Mouse (Mus musculus) thymus, postnatal 0 days (tissue): ENCODE measurements around the gene Yipf3. TPM values are rescaled to one million over a fixed set of nuclear protein-coding genes. Genes with fewer than 3 reads are reported as not detected.

Experiments
- DNase-seq: peaks from one replicate; pipeline ENCODE4 v3.0.0-alpha.2; 2015; ENCODE audit warnings: low spot score
- polyA plus RNA-seq: library from polyadenylated mRNA; unstranded; fragments of >200 nt; fragmentation: Nextera tagmentation; extraction: Ambion mirVana; gene quantifications from 2 replicates; pipeline ENCODE4 v1.2.1, GENCODE M21; 2015

Gene Yipf3
- polyA plus RNA-seq, result 119 and 124 TPM in 2 replicates

DNA sequence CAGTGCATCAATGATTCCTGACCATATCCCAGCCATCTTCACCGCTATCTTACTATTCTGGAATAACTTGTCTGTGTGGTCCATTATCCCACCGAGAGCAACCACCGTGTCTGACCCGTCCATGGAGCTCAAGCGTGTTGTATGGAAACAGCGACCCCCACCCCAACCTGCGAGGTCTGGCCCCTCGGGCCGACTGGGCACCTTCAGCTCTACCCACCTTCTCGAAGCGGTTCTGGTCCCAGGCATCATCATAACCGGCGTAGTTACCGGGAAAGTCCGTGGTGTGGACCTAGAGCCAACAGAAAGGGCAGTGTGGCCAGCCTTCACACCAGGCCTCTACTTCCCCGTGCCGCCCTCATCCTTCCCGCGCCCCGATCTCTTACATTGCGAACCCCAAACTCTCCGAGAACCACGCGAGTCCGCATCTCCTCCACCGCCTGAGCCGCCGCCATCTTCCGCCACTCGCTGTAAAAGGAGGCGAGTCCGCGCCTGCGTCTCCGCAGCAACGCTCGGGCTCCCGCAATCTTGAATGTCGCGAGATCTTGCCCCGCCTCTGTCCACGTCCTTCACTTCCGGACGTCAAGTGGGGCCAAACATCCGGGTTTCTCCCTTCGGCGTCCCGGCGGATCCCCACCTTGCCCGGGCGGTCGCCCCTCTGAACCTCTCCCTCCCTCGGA, at the start of gene Yipf3, which contains the start of gene Polr1c:
Gene Yipf3 (plus strand): TSS at position 569 of the 677 bp plus-strand sequence.
Gene Polr1c (minus strand): TSS at position 543 of the 677 bp plus-strand sequence.
- peak; percentile 94 for DNase-seq

GRCm38 (mm10) chr17:46201151-46201550, 46.7 kb upstream of the Yipf3 start:
- DNase-seq, result no peak

DNA sequence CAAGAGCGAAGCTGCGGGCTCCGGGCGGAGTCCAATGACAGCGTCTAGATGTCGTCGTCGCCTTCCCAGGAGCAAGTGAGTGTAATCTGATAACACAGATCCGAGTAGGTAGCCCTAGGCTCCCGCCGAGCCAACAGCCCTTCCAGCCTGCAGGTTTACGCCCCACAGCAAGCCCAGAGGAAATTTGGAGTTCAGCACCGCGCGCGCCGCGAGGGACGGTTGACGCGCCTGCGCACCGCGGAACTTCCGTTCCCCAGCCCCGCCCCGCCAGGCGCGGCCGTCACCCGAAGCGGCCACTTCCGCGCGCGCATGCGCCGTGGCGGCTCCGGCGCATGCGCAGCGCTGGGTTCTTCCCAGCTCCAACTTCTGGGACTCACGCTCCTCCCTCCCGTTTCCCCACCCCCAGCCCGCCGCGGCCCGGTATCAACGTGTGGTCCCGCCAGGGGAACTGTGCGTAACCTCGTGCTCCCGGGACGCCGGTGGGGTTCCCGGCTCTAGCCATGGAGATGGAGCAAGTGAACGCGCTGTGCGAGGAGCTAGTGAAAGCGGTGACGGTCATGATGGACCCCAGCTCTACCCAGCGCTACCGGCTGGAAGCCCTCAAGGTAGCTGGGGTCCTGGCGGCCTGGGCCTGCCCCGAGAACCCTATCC, 45.3 kb upstream of the Yipf3 start, which contains the start of the genes Polh and Xpo5:
Gene Polh (minus strand): TSS at position 225 of the 651 bp plus-strand sequence.
Gene Xpo5 (plus strand): TSS at position 362 of the 651 bp plus-strand sequence.
- peak; percentile 96 for DNase-seq

GRCm38 (mm10) chr17:46203078-46203477, 44.8 kb upstream of the Yipf3 start:
- DNase-seq, result no peak

- DNase-seq, result no peak
Measured at GRCm38 (mm10) chr17:46206676-46207075, 41.2 kb upstream of the Yipf3 start.

DNA sequence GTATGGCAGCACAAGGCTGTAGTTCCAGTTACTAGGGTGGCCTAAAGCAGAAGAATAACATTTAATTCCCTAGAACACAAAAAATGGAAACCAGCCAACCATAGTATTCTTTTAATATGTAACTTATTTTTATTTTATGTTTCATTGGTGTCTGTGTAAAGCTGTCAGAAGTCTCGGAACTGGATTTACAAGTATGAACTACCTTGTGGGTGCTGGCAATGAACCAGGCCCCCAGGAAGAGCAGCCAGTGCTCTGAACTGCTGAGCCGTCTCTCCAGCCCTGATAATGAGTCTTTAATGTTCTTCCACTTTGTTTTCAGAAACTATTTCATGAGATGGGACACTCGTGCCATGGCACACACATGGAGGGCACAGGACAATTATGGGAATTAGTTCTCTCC, 37.3 kb upstream of the Yipf3 start:
- DNase-seq, result no peak

DNA sequence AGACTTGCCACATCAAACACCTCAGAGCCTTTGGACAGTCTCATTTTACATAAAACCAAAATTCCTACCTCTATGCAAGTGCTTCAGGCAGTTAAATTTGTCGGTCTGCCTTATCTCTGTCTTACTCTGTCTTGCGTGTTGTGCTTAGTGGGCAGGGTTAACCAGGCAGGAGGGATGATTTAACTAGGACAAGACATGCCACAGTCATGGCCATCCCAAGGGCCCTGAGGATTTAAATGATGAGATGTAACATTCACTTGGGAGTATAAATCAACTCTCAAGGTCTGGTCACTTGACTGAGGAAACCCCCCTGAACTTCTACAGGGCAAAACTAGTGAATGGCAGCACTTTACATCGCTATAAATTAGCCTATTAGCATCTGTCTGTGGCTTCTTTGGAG, 26.3 kb upstream of the Yipf3 start:
- no peak for DNase-seq

- DNase-seq, result no peak
Measured at GRCm38 (mm10) chr17:46227576-46227975, 20.3 kb upstream of the Yipf3 start.

DNA sequence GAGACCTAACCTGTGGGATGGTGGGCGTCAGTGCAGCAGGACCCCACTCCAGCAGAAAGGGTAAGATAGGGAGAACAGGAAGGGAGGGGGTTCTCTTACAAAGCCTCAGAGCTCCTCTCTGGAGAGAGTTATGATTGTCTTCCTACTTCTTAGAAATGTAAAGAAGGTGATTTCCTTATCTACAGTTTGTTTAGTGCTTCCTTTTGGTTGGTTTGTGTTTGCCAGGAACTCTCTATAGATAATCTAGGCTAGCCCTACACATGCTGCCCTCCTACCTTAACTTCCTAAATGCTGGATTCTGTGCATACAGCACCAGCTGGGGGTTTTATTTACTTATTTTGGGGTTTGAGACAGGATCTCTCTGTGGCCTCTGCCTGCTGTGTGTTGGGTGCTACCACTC, 11.8 kb upstream of the Yipf3 start:
- DNase-seq, result no peak

- no peak for DNase-seq
Measured at GRCm38 (mm10) chr17:46237079-46237478, 10.8 kb upstream of the Yipf3 start.

DNA sequence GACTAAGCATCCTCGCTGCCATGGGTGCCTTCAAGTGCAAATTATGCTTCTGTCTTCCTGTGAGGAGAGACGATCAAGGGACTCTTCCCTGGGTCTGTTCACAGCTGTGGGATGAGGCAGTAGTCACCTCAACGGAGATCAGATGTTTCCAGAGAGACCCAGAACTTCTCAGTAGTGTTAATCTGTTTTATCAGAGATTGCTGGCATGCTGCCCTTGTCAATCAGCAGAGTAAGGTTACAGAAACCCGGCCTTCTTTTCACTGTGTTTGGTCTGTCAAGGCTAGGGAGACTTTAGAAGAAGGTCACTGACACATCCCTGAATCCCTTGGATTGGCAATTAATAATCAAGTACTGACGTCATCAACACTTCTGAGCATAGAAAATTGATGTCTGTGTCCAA, 10.4 kb upstream of the Yipf3 start:
- no peak for DNase-seq

DNA sequence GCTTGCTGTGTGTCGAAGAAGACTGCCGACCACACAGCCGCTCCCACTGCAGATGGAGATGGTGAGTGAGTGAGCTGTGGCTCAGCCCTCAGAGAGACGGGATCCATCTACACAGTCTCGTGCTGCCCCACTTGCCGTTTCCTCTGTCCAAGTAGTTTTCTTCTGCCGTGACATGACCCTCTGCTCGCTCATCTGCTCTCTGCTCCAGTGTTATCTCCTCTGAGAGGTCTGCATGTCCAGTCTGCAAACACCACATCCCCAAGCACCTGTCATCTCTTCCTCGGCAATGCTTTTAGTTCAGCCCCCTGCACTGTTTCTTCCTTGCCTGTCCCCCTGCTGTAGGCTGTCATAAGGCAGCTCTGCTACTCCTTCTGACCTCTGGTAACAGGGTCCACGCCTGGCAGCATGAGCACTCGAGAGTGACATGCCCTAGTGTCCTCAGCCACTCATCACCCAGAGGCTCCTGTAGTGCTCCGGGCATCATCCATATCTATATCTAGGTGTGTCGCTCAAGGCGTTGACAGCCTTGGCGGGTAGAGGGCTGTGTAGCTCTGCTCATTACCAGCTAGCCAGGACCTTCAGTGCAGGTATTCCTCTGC, 8.3 kb upstream of the Yipf3 start:
- DNase-seq, result no peak

DNA sequence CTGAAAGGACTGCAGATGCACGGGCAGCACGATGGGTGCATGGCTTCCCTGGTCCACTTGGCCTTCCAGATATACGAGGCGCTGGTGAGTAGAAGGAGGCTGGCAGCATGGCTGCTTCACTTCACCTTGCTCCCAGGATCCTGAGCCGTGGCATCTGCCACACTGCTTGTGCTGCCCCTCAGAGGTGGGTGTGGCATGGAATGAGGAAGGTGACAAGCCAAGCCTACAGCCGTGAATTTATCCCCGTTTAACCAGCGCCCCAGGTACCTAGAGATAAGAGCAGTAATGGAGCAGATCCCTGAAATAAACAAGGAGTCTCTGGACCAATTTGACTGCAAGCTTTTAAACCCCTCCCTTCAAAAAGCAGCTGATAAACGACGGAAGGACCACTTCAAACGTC, 6.4 kb upstream of the Yipf3 start:
- DNase-seq, result no peak

DNA sequence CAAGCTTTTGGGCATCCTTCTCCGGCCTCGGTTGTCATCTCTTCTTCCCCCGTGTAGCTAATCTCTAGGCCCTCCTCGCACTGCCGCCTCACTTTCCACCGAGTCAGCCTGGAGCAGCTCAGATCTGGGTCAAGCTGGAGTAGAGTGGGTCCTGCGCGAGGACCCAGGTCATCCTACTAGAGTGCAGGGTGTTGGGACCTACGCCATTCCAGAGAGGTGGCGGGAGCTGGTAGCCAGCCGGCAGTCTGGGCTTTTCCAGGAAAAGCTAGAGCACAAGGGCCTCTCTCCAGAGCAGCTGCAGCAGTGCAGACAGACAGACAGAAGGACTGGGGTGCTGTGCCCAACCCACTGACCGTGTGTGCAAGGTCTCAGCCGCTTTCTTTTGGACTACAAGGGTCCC, 5.6 kb upstream of the Yipf3 start:
- DNase-seq, result no peak

DNA sequence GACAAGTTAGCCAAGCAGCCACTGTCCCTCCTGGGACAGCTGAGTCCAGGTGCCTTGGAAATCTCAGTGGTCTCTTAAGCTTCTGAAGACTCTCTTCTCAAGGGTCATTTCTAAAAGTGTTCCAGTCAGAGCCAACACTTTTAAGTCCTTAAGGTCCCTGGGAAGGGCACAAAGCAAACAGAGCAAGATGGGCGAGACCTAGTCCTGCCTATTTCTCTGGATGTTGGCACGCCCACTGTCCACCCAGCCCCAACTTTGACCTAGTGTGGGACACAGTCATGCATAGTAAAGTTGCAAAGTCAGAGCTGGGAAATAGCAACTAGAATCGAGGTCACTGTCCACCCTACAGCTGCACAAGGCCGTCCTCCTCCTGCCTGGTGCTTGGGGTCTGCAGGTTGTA, 4.9 kb upstream of the Yipf3 start:
- no peak for DNase-seq

- DNase-seq, result no peak
Measured at GRCm38 (mm10) chr17:46243624-46244023, 4.3 kb upstream of the Yipf3 start.

- DNase-seq, result no peak
Measured at GRCm38 (mm10) chr17:46244579-46244978, 3.3 kb upstream of the Yipf3 start.

DNA sequence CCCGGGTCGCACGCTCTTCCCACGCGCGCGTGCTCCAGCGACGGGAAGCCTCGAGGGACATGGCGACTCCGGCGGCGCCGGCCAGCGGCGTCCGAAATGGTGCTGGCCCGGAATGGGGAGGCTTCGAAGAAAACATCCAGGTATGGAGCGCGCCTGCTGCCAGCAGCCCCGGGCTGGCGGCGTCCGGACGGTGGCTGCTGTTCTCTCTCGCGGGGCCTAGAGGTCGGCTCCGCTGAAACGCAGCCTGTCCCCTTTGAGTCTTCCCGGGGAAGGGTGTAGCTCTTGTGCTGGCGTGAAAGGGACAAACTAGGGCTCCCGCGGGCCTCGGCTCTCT, 276 bp downstream of the Yipf3 start:
- no peak for DNase-seq

DNA sequence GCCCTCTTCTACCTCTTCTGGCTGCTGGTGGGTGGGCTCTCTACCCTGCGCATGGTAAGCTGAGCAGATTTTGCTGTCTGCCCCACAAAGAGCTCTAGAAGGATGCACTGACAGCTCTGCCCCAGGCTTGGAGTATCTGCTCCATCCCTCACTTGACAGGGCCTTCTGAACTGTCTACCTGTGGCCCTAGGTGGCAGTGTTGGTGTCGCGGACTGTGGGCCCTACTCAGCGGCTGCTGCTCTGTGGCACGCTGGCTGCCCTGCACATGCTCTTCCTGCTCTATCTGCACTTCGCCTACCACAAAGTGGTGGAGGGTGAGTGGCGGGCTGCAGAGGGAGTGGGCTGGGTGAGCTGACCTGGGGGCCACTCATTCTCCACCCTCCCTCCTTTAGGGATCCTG, 3.3 kb downstream of the Yipf3 start:
- no peak for DNase-seq

- peak; percentile 63 for DNase-seq
Measured at GRCm38 (mm10) chr17:46252571-46253451, 4.9 kb downstream of the Yipf3 start.

- peak; percentile 86 for DNase-seq
Measured at GRCm38 (mm10) chr17:46253452-46254084, 5.7 kb downstream of the Yipf3 start, which contains the start of gene Lrrc73. Lrrc73 (plus strand) TSS chr17:46253531.
